Mouse (Mus musculus) heart, adult 11 months (tissue): ENCODE measurements at regions not wholly inside any gene's neighbourhood (a gene's known extent, or its start where the extent isn't known, plus 50 kb on each side); places are given as distances from the start of the nearest gene placed in this dataset.

Source experiments
- DNase-seq: peaks from one replicate; pipeline ENCODE4 v3.0.0; 2022

GRCm38 (mm10) chr11:90981626-90982025, 293.5 kb upstream of the Tom1l1 start:
- DNase-seq: no peak

- DNase-seq: no peak
Measured at GRCm38 (mm10) chr11:90978234-90978633, 290.1 kb upstream of the Tom1l1 start.

GRCm38 (mm10) chr11:90941076-90941475, 252.9 kb upstream of the Tom1l1 start:
- DNase-seq: no peak

- peak; percentile 24 for DNase-seq
Measured at GRCm38 (mm10) chr11:90925738-90926137, 237.6 kb upstream of the Tom1l1 start.

- peak; percentile 21 for DNase-seq
Measured at GRCm38 (mm10) chr11:90917782-90918181, 229.6 kb upstream of the Tom1l1 start.

- no peak for DNase-seq
Measured at GRCm38 (mm10) chr11:90894236-90894635, 206.1 kb upstream of the Tom1l1 start.

- no peak for DNase-seq
Measured at GRCm38 (mm10) chr11:90873122-90873521, 185.0 kb upstream of the Tom1l1 start.

GRCm38 (mm10) chr11:90871686-90872085, 183.5 kb upstream of the Tom1l1 start:
- DNase-seq: no peak

- no peak for DNase-seq
Measured at GRCm38 (mm10) chr11:90863981-90864760, 176.0 kb upstream of the Tom1l1 start.

GRCm38 (mm10) chr11:90855731-90856130, 167.6 kb upstream of the Tom1l1 start:
- DNase-seq: peak; percentile 18

GRCm38 (mm10) chr11:90855324-90855723, 167.2 kb upstream of the Tom1l1 start:
- DNase-seq: no peak

GRCm38 (mm10) chr11:90851221-90851620, 163.1 kb upstream of the Tom1l1 start:
- no peak for DNase-seq

- peak; percentile 79 for DNase-seq
Measured at GRCm38 (mm10) chr11:90844925-90845319, 156.8 kb upstream of the Tom1l1 start.

GRCm38 (mm10) chr11:90844266-90844924, 156.2 kb upstream of the Tom1l1 start:
- DNase-seq: peak; percentile 44

GRCm38 (mm10) chr11:90838161-90838560, 150.0 kb upstream of the Tom1l1 start:
- peak; percentile 89 for DNase-seq

GRCm38 (mm10) chr11:90824761-90825160, 136.6 kb upstream of the Tom1l1 start:
- no peak for DNase-seq

- DNase-seq: no peak
Measured at GRCm38 (mm10) chr11:90816727-90817126, 128.6 kb upstream of the Tom1l1 start.

GRCm38 (mm10) chr11:90814471-90814870, 126.3 kb upstream of the Tom1l1 start:
- DNase-seq: no peak

- no peak for DNase-seq
Measured at GRCm38 (mm10) chr11:90812971-90813370, 124.8 kb upstream of the Tom1l1 start.

GRCm38 (mm10) chr11:90812530-90812929, 124.4 kb upstream of the Tom1l1 start:
- DNase-seq: no peak

GRCm38 (mm10) chr11:90808443-90808842, 120.3 kb upstream of the Tom1l1 start:
- DNase-seq: no peak

GRCm38 (mm10) chr11:90807343-90807742, 119.2 kb upstream of the Tom1l1 start:
- DNase-seq: no peak

- DNase-seq: no peak
Measured at GRCm38 (mm10) chr11:90802569-90803363, 114.6 kb upstream of the Tom1l1 start.

GRCm38 (mm10) chr11:90797577-90797976, 109.4 kb upstream of the Tom1l1 start:
- no peak for DNase-seq
